ENCODE assay signal across 8 mouse cellular contexts in genomic region chr4:134950518-134951091, GRCm38 (mm10). TPM values are rescaled to one million over a fixed set of nuclear protein-coding genes. Genes with fewer than 3 reads are reported as not detected.
DNase-seq lines count a peak whose midpoint lies in the region; ATAC-seq and TF ChIP-seq lines count a peak whose summit lies in the region.

No protein-coding gene starts in this region.

- H3K79me2 ChIP-seq in heart, adult 2 months (replicated peaks; ENCODE audit: control insufficient read depth, insufficient read depth, low read length), result no peaks in the 10 kb centered on the region

- intact Hi-C loops in heart, adult 2 months (cut with DNase I), result no loop called here

- 12% methylated on average over 11 of the region's 11 CpGs for WGBS in heart, adult 2 months

- H3K27me3 ChIP-seq in heart, adult 2 months (ENCODE audit: control insufficient read depth, insufficient read depth, low read length), result no peaks in the 10 kb centered on the region

- H3K36me3 ChIP-seq in heart, adult 2 months (ENCODE audit: control insufficient read depth, insufficient read depth, low read length), result no peaks in the 10 kb centered on the region

- no peak overlapping the region for H3K4me3 ChIP-seq in heart, adult 2 months

- DNase-seq in heart, adult 2 months, result peak in 1 of 2 experiments; percentile 30
- no peak for DNase-seq in heart, adult 8-10 months (ENCODE audit: low spot score)
- DNase-seq in adipocyte (ENCODE audit: low spot score), result peak; percentile 80
- peak; percentile 74 to 82 for DNase-seq in kidney, postnatal 4 days
- DNase-seq in B cell, adult 2 months, result no peak
- DNase-seq in frontal cortex, postnatal 14 days (ENCODE audit: low spot score in 2 of 2), result no peak

- no peak for TF ChIP-seq POLR2A in heart, adult 2 months (IDR thresholded peaks at IDR 0.05; ENCODE audit: insufficient read depth, low read depth, low read length)

- TF ChIP-seq CTCF in heart, adult 2 months (IDR thresholded peaks at IDR 0.05), result peak; percentile 38

- peak; percentile 65 for ATAC-seq in granulocyte monocyte progenitor cell, adult 5-6 weeks (replicated peaks; ENCODE audit: poor library complexity, severe bottlenecking)
- ATAC-seq in monocyte, adult 5-6 weeks (replicated peaks; ENCODE audit: insufficient number of reproducible peaks, low FRiP score, low TSS enrichment, poor library complexity, severe bottlenecking), result 0 out of 2 replicates have a peak, but pooled peaks have one; percentile 24

- H3K4me1 ChIP-seq in heart, adult 2 months (ENCODE audit: control insufficient read depth, insufficient read depth, low read length), result no peaks in the 10 kb centered on the region

- no peak overlapping the region for H3K27ac ChIP-seq in heart, adult 2 months

- no peak for TF ChIP-seq EP300 in heart, adult 2 months (IDR thresholded peaks at IDR 0.05; ENCODE audit: insufficient read depth, low read depth, low read length)

- H3K9ac ChIP-seq in heart, adult 2 months (ENCODE audit: low read depth, low read length), result no peak overlapping the region

RNA-seq across cellular contexts. Expression of gene Syf2, which starts 19.9 kb away (rescaled TPM):
- total RNA-seq in heart, adult 2 months (2021), result 10 to 100 TPM; 48.7 to 61.1 TPM
- 24.9 and 34.1 TPM in 2 replicates for polyA plus RNA-seq in heart, adult 2 months (2012; rRNA removed)
- 10 to 100 TPM; 51.6 to 66.1 (median 59.4) TPM for total RNA-seq in heart, adult 8-10 months (2022)
- total RNA-seq in granulocyte monocyte progenitor cell, adult 5-6 weeks (2014; fragmentation: Nextera tagmentation), result 43.5 and 50.5 TPM in 2 replicates
- total RNA-seq in granulocyte monocyte progenitor cell, adult 5-6 weeks (2017), result 180 and 201 TPM in 2 replicates
- total RNA-seq in monocyte, adult 5-6 weeks (2017), result 551 to 822 TPM (median 699 TPM) in 3 replicates

RNA-seq across cellular contexts. Expression of gene Rsrp1, which starts 27.2 kb away (rescaled TPM):
- total RNA-seq in heart, adult 2 months (2021), result 100 to 1,000 TPM; 137 to 175 TPM
- 192 TPM in 2 replicates for polyA plus RNA-seq in heart, adult 2 months (2012; rRNA removed)
- 100 to 1,000 TPM in 3 of 4 experiments, 10 to 100 TPM in 1; 97.1 to 165 (median 123) TPM for total RNA-seq in heart, adult 8-10 months (2022)
- 476 and 614 TPM in 2 replicates for total RNA-seq in granulocyte monocyte progenitor cell, adult 5-6 weeks (2014; fragmentation: Nextera tagmentation)
- total RNA-seq in granulocyte monocyte progenitor cell, adult 5-6 weeks (2017), result 134 and 184 TPM in 2 replicates
- 359 to 640 TPM (median 511 TPM) in 3 replicates for total RNA-seq in monocyte, adult 5-6 weeks (2017)

RNA-seq across cellular contexts. Expression of gene Tmem50a, which starts 35.8 kb away (rescaled TPM):
- total RNA-seq in heart, adult 2 months (2021), result 10 to 100 TPM; 59.3 to 69.2 TPM
- polyA plus RNA-seq in heart, adult 2 months (2012; rRNA removed), result 81.8 and 106 TPM in 2 replicates
- total RNA-seq in heart, adult 8-10 months (2022), result 10 to 100 TPM; 63.0 to 64.1 (median 63.5) TPM
- total RNA-seq in granulocyte monocyte progenitor cell, adult 5-6 weeks (2014; fragmentation: Nextera tagmentation), result 136 and 149 TPM in 2 replicates
- 263 and 287 TPM in 2 replicates for total RNA-seq in granulocyte monocyte progenitor cell, adult 5-6 weeks (2017)
- 424 to 614 TPM (median 508 TPM) in 3 replicates for total RNA-seq in monocyte, adult 5-6 weeks (2017)

Comparison
In these comparisons a context has a peak if more than half of its experiments do, and no peak if none do; other contexts are left out.
1. DNase-seq: peak in adipocyte (single experiment) and kidney, postnatal 4 days (2 of 2); none in heart, adult 8-10 months (single experiment), B cell, adult 2 months (0 of 2) and frontal cortex, postnatal 14 days (0 of 2).